Mouse (Mus musculus) ES-Bruce4 (cell line): ENCODE results near the gene Bcl2a1b. TPM values are rescaled to one million over a fixed set of nuclear protein-coding genes. Genes with fewer than 3 reads are reported as not detected.

Source experiments
- H3K27ac ChIP-seq: 2 replicates; pipeline ENCODE4 v1.5.1; 2012; ENCODE audit warnings: low read length, inconsistent platforms; ENCODE audit not compliant: insufficient read depth
- H3K27me3 ChIP-seq: 2 replicates; pipeline ENCODE4 v1.6.1; 2012; ENCODE audit warnings: mild to moderate bottlenecking, low read length, inconsistent platforms; ENCODE audit not compliant: control insufficient read depth, poor library complexity, insufficient read depth, severe bottlenecking
- H3K36me3 ChIP-seq: 2 replicates; pipeline ENCODE4 v1.6.1; 2012; ENCODE audit warnings: inconsistent platforms, mild to moderate bottlenecking, low read length, moderate library complexity; ENCODE audit not compliant: control insufficient read depth, poor library complexity, insufficient read depth, severe bottlenecking
- H3K4me1 ChIP-seq: one replicate; pipeline ENCODE4 v1.8.1; 2011; ENCODE audit warnings: low read length; ENCODE audit not compliant: control insufficient read depth, insufficient read depth
- H3K4me3 ChIP-seq: 2 replicates; pipeline ENCODE4 v1.5.1; 2011; ENCODE audit warnings: low read depth, mild to moderate bottlenecking, low read length
- H3K9ac ChIP-seq: 2 replicates; pipeline ENCODE4 v1.6.1; 2012; ENCODE audit warnings: low read depth, mild to moderate bottlenecking, inconsistent platforms; ENCODE audit not compliant: poor library complexity, severe bottlenecking
- H3K9me3 ChIP-seq: replicated peaks from 2 replicates; pipeline ENCODE4 v1.6.1; 2012; ENCODE audit warnings: mild to moderate bottlenecking, low read length, inconsistent platforms; ENCODE audit not compliant: control insufficient read depth, poor library complexity, insufficient read depth, severe bottlenecking
- CTCF ChIP-seq: IDR thresholded peaks from one replicate; pipeline ENCODE4 v1.8.1; 2011; ENCODE audit warnings: low read depth, low read length
- EP300 ChIP-seq: IDR thresholded peaks from 2 replicates; pipeline ENCODE4 v1.6.1; 2011; ENCODE audit warnings: low read depth, low read length; ENCODE audit not compliant: insufficient read depth
- POLR2A ChIP-seq: IDR thresholded peaks from one replicate; pipeline ENCODE4 v1.8.1; 2011; ENCODE audit warnings: low read length; ENCODE audit not compliant: insufficient read depth
- polyA plus RNA-seq: library from polyadenylated mRNA; stranded (reverse); fragments of >200 nt; gene quantifications from 2 replicates; pipeline ENCODE4 v1.2.4, GENCODE M21; 2011; ENCODE audit warnings: low read depth; ENCODE audit not compliant: missing spikeins, insufficient read depth, insufficient read length

The Bcl2a1b gene
- polyA plus RNA-seq, 1 experiment, result not detected

- Histone ChIP-seq H3K9ac (no peak overlapping the region), H3K36me3 (no peaks in the 10 kb centered on the region), H3K4me3 (no peak overlapping the region), H3K9me3 (no peaks in the 10 kb centered on the region), H3K27ac (no peak overlapping the region), H3K27me3 (no peaks in the 10 kb centered on the region), H3K4me1 (no peaks in the 10 kb centered on the region)
- TF ChIP-seq POLR2A (no peak), EP300 (no peak), CTCF (no peak)
Measured at GRCm38 (mm10) chr9:89256556-89257335, 57.7 kb downstream of the Bcl2a1b start.

Other genes starting within 250 kb of the Bcl2a1b start
- not detected in 2 replicates for gene Bcl2a1a, start 242.3 kb upstream of the Bcl2a1b start, polyA plus RNA-seq
- gene Trim43b, start 106.4 kb upstream of the Bcl2a1b start, polyA plus RNA-seq, result 0.29 and 0.45 TPM in 2 replicates
- gene Gm29094, start 170 bp downstream of the Bcl2a1b start, polyA plus RNA-seq, result not detected in 2 replicates
- 10.8 and 17.6 TPM in 2 replicates for gene Mthfs, start 11.5 kb downstream of the Bcl2a1b start, polyA plus RNA-seq